Mouse (Mus musculus) CD8-positive naive resting alpha-beta T cell, adult 2 months (primary cell): ENCODE results near the gene Tmcc3.

ENCODE experiments used
- DNase-seq, 2 experiments: peaks; one replicate each; pipeline ENCODE4 v3.0.0; 2022; ENCODE audit warnings: low read depth in 2 of 2, low spot score in 2 of 2

The Tmcc3 gene

DNA sequence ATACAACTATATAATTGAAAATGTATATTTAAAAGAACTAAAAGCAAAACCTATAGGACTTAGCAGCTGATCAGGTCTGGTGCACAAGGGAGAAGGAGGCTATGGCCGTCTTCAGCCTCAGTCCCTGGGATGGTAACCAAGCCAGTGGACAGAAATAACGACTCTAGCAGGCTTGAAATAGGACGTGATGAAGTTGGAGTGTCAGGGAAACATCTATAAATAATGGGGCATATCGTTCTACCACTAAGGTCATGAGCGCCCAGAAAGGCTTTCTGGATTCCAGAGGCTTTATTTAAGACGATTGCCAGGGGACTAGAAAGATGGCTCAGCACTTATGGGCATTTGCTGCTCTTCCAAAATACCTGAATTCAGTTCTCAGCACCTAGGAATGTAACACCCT, 153.9 kb downstream of the Tmcc3 start:
- DNase-seq: no peak

DNA sequence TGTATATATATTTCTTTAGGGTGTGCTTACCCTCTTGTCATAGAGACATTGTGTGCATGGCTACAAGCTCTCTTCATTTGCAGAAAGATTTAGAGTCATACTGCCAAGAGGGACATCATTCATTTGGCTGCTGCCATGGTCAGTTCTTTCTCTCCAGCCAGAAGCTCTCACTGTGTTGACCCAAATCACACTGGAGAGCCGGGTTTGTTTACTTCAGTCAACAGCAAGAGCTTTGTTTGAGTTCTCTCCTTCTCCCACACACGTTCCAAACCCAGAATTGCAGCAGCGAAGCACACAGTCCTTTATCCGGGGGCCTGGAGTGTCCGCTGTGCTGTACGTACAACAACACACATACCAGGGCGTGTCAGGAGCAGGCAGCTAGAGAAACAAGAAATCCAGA, 154.6 kb downstream of the Tmcc3 start:
- no peak for DNase-seq

DNA sequence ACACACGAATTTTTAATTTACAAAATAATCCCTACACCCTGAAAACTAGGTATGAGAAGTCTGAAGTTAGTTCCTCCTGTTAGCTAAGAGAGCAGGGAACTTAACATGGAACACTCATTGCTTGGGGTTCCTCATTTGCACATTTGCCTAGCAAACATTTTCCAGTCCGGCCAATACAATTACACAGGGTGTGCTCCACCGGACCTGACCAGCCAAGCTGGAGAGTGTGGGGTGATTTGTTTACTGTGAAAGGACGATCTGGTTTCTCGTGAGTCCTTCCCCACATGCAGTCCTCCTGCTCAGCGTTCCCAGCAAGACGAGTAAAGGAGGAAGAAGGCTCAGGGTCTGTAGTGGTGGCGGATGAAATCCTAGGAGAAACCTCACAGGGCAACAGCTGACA, 159.7 kb downstream of the Tmcc3 start:
- DNase-seq: no peak

DNA sequence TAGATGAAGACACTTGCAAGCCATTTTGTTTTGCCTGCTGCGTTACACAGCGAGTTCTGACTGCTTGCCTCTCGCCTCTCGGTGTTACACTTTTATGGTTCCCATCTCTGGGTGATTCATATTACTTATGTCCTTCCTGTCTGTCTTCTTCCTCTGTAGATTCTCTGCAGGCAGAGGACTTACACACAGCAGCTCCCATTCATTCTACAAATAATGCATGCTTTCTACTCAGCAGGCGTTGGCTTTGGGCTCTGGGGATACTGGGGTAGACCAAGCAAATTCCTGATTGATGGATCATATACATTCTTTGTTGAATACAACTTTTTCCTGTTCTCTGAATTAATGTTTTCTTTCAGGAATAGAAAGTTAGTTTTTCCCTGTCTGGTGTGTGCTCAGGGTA, 161.8 kb downstream of the Tmcc3 start:
- no peak for DNase-seq

DNA sequence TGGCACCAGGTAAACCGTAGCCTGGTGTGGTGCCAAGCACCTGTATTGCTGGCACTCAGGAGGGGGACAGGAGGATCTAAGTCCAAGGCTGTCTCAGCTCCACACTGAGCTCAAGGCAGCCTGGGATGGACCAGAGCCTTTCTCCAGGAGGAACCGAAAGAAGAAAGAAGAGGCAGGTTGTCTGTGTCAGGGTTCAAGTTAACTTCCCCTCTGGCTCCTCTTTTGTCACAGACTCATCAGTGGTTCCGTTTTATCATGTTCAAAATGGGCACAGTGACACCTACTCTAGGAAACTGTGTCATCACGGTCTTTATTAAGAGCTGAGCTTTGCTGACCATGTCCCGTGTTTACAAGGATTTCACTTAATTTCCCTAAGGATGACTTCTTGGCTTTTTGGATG, 162.4 kb downstream of the Tmcc3 start:
- DNase-seq: no peak

DNA sequence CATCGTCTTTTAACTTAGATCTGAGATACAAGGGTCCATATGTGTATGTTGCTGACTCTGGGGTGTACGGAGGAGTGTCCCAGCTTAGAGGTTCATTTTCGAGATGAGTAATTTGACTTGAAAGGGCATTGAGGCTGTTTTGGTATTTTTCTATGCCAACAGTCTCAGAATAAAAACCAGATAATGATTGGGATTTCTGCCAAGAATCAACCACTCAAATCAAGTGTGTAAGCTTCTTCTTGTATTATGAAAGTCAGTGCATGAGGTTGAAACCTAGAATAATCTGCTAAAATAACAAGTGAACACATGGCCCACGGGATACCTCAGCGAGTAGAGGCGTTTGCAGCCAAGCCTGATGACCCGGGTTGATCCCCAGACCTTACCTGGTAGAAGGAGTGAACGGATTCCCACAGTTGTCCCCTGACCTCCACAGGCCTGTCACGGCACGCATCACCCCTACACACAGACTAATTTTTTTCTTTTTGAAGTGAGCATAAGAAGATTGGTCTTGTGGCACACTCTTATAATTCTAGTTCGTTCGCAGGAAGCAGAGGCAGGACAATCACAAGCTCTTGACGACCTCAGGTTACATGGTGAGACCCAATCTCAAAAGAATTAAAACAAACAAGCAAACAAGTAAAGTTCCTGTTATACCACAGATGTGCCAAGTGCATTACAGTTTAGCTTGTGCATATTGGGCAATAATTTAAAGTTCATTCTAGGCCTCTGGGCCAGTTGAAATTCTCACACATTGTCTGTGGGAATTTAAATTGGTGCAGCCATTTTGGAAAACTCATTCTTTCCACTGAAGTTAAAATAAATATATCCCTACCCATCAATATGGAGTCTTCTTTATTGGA, 165.8 kb downstream of the Tmcc3 start:
- no peak for DNase-seq

DNA sequence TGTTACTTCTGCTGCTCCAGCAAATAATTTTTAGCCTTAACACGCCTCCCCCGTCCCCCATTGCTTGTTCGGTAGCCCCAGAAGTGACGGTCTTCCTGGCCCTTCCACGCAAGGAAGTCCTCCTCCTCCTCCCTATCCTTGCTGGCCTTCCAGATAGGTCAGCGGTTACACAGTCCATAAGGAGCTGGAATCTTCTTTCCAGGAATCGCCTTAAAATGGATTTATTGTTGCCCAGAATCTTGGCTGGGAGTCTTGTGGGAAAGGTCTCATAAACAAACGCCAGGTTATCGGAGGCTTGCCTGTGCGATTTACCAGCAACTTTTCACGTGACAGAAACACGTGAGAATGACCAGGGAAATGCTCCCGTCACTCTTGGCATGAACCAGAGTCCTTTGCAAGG, 167.9 kb downstream of the Tmcc3 start:
- DNase-seq: no peak

DNA sequence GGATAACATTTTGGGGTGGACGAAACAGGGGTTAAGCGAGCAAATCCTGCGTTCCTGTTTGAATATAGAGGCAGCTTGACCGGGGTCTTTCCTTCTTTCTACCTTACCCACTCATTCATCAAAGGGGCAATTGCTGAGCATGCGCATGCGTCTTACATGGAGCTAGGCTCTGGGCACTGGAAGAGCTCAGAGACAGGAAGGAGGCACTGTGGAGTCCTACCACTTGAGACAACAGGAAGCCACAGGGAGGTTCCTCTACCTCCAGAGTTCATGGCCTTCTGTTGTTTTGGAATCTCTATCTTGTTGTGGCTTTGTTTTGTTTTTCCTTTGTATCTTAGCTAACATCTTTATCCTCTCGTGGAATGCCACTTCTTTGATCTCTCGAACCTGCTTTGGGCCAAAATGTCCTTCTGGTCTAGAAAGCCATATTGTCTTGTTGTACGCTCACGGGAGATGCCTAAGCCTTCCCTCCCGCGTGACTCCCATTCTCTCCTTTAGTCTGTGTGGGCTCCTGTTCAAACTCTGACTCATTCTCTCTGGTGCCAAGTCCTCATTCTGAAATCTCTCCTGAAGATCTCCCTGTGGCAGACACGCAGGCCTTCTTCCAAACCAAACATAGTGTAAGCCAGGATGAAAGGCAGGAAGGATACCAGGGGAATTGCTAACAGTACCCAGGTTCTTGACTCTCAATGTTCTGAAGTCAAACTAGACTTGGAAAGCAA, 168.8 kb downstream of the Tmcc3 start:
- DNase-seq: no peak

DNA sequence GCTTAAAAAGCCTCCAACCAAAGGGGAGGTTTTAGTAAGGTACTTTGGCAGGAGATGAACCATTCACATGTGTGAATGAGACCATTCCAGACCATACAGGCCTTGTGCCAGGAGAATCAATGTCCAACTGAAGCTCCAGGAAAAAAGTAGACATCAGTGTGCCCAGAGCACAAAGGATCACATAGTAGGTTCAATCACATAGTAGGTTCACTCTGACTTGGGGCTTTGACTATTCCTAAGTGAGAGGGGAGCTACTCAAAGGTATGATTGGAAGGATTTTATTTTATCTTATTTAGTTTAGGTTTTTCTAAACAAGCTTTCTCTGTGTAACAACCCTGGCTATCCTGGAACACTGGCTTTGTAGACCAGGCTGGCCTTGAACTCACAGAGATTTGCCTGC, 169.9 kb downstream of the Tmcc3 start:
- DNase-seq: no peak

DNA sequence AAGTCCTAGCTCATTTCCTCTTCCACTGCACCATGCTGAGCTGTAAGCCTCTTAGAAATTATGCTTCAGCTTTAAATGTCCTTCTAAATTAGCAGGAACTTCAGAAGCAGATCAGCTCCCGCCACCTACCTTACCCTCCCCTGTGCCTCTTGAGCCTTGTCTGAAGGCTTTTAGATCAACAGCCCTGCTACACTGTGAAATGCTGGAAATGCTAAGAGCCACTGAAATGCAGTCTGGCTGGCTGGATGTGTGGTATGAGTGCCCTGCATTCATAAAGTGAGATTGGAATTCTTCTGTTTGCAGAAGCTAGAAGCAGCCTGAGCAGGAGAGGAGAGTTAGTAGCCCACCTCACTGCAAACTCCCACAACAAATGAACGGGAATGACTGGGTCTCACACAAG, 174.4 kb downstream of the Tmcc3 start:
- DNase-seq: no peak

DNA sequence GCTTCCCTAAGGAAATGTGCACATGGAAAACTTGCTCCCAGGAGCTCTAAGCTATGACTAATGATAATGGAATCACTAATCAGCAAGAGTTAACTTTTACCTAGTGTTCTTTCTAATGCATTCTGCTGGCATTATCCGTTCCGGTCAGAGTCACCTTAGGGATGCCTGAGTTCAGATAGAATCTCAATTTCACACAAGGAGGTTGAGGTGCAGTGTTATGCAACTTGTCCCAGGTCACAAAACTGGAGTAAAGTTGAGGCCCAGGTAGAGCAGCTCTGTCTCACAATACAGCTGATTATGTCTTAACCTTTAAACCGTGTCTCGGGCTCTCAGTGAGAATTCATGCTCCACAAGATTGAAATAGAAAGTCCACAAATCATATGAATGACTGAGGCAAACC, 177.8 kb downstream of the Tmcc3 start:
- no peak for DNase-seq

DNA sequence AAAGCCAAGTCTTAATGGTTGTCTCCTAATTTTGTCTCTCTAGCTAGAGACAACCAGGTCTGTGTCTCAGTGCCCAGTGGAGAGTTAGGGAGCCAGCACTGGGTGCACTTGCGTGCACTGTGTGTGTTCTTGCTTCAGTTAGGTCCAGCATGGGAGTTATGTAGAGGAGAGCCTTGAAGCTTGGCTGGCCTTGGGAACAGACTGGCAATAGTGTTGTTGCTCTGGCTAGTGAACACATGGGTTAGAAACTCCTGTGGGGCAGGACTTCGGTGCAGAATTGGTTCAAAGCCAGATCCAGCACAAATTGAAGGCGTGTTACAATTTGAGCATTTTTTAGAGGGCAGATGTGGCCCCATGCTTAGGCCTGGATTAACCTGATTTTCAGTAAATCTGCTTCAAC, 179.3 kb downstream of the Tmcc3 start:
- no peak for DNase-seq

DNA sequence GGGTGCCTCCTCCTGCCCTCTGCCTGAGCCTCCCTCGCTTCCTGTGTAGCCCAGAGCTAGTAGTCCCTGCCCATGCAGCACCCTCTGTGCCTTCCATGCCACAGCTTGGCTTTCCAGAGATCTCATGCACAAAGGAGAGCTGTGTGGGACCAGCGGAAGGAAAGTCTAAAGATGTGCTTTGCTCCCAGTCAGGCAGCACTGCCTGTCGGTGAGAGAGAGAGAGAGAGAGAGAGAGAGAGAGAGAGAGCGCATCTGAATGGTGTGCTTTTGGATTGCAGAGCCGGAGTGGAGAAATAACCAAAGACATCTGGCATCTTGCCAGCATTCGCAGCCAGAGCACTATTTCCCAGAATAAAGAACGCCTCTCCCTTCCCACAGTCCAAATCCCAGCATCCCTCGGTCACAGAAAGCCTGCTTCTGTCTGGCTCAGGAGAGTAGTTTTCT, 182.7 kb downstream of the Tmcc3 start:
- no peak for DNase-seq

DNA sequence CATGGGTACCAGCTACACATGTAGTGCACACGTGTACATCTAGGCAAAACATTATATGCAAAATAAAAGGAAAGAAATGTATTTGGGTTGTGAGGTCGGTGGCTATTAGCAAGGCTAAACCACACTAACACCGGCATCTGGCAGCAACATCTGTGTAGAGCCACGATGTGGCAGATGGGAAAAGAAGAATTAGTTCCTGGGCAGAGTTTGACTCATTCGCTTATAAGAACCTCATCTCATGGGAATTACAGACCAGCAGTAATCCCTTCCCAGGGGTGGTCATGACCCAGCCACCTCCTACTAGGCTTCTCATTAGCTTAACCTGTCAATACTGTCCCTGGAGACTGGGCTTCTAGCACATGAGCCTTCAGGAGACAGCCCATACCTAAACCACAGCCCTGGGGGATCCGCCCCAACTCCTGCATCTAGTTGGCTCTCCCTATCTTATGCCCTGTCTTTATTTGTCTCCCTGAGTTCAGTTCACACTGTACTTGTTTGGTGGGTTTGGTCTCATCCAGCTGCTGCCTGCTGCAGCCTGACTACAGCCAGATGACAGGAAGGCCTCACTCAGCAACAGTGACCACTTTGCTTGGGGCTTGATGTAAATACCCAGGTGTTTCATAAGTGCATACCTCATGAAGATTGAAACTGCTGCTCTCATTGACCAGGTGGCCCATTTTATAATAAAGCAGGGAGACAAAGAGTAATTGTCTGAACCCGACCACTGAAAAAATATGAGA, 183.9 kb downstream of the Tmcc3 start:
- no peak for DNase-seq

DNA sequence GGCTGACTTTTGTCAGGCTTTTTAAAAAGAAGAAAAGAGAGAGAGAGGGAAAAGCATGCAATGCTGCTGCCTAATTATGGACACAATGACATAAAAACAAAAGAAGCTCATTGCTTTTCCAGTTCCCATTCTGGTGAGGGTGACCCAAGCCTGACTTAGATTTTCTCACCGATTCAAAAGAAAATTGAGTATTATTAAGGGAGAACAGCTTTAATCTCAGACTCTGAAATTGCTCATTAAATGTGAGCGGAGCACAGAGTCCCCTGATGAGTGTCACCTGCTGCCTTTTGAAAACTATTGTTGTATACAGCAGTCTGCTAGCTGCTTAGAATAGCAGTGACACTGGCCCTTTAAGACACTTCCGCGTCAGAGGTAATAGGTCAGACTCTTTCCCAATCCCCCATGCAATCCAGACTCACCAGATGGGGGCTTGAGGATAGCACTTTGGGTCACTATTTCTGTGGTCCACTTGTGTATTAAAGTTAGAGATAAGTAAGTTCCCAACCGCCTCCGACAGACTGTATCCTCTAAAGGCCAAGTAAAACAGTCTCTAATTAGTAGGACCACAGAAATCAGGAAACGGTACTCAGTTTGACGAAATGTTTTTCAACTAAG, 185.2 kb downstream of the Tmcc3 start:
- DNase-seq: no peak

DNA sequence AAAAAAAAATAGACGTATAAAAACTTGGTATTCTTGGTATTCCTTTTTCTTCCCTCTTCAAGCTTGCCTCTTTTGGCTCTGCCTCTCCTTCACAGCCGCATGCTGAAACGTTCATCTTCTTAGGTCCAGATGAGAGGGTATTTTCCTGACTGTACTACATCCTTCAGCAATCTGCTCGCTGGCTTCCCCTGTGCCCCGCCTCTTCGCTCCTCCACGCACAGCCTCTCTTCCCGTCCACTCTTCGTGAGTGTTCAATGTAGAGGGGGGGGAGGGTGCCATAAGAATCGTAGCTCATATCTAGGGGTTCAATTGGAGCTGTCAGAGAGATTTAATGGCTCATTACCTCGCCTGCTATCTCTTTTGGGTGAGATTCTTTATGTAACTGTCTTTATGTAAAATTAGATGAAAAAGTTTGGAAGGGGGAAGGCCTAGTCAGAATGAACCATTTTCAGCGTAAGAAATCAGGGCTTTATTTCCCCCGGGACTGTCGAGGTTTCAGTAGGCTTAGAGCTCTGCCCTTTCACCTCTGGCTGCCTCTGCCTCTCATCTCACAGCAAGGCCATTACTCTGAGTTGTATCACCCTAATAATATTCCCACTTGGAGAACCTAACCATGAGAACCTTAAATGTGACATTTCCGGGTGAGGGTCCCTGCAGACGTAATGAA, 188.6 kb downstream of the Tmcc3 start:
- DNase-seq: no peak

DNA sequence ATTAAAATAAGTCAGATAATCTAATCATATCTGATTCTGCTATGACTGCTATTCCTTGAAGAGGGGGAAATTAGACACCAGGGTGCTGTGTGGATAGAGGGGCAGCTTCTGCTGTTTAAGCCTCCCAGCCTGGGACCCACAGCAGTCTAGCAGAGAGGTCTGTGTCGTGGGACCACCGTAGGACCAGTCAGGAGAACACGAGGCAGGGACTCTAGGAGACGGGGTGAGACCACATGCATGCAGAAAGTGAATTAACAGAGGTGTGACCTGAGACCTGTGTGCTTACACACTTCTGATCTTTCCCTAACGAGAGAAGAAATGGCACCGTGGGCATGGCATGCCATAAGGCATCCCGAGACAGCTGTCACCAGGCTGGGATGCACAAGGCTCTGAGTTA, 189.1 kb downstream of the Tmcc3 start:
- DNase-seq: no peak

DNA sequence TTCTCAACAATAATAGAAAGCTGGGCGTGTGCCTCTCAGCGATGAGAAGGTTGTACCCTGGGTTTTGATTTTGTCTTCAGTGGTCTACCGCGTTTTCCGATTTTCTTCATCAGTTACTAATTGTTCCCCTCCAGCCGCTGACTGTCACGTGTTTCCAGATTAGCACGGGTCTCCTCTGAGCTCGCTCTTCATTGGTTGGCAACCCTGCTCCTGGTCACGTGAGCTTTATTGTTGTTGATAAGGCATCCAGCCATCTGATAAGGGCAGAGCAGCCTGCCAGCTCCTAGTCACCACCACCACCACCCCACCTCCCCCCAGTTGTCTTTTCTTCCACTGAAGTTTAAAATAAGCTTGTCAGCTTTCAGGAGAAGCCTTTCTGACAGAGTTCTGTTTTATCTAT, 190.0 kb downstream of the Tmcc3 start:
- DNase-seq: no peak

DNA sequence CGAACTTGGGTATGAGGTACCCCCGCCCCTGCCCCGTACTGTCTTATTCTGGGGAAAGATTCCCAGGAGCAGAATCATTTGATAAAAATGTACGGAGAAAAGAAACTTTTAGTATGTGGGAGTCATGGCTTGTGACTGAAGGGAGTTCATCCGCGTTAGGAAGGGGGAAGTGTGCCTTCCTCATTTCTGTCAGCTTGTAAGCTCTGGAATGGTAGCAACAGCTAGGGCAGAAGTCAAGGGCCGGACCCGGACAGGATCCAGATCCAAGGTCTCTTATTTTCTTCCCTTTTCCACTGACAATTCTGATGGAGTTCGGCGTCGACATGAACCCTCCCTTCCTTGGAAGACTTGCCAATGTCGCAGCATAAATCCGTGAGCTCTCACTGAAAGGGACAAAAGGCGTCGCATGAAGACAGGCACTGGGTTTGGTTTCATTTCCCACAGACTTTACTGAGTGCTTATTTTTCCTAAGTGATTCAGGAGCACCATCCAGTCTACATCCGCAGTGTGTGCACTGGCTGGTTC, 193.6 kb downstream of the Tmcc3 start:
- DNase-seq: no peak

DNA sequence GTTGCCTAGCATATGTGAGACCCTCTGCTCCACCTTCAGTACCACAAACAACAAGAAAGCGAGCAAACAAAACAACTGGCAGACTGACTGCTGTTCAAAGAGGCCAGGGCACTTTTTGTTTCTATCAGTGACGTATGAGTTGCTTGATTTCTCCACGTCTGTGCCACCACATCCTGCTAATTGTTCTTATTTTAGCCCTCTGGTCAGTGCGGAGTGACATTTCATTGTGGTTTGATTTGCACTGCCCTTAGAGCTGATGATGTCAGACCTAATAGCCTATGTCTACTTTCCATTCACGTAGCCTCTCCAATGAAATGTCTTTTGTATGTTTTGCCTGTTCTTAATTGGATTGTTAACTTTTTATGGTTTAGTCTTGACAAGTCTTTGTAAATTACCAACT, 197.1 kb downstream of the Tmcc3 start:
- DNase-seq: no peak

DNA sequence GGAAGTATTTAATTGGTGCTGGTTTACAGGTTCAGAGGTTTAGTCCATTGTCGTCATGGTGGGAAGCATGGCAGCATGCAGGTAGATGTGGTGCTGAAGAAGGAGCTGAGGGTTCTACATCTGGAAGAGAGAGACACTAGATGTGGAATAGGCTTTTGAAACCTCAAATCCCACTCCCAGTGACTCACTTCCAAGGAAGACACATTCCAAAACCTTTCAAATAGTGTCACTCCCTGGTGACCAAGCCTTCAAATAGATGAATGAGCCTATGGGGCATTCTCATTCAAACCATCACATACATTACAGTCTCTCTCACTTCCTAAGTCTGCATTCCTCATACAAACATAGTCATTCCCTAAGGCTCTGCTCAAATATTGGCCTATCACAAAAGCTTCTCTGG, 201.0 kb downstream of the Tmcc3 start:
- no peak for DNase-seq
